Mouse (Mus musculus) heart, adult 2 months (tissue): ENCODE measurements around the gene Tmem101. TPM values are rescaled to one million over a fixed set of nuclear protein-coding genes. Genes with fewer than 3 reads are reported as not detected.

Experiments
- DNase-seq, 2 experiments: peaks; one replicate each; pipeline ENCODE4 v3.0.0; 2021
- H3K27ac ChIP-seq: fragments of 200-600 bp; 2 replicates; pipeline ENCODE4 v1.8.1; 2022
- H3K27me3 ChIP-seq: fragments of 200-500 bp; 2 replicates; pipeline ENCODE4 v1.6.1; 2012; ENCODE audit warnings: mild to moderate bottlenecking, low read length, inconsistent platforms, mixed read lengths; ENCODE audit not compliant: control insufficient read depth, insufficient read depth
- H3K36me3 ChIP-seq: fragments of 200-500 bp; 2 replicates; pipeline ENCODE4 v1.6.1; 2012; ENCODE audit warnings: low read length, inconsistent platforms; ENCODE audit not compliant: control insufficient read depth, insufficient read depth
- H3K4me1 ChIP-seq: fragments of 200-500 bp; 2 replicates; pipeline ENCODE4 v1.6.1; 2011; ENCODE audit warnings: low read length; ENCODE audit not compliant: control insufficient read depth, insufficient read depth
- H3K4me3 ChIP-seq: fragments of 200-600 bp; 2 replicates; pipeline ENCODE4 v1.8.1; 2022
- H3K79me2 ChIP-seq: fragments of 200-500 bp; replicated peaks from 2 replicates; pipeline ENCODE4 v1.6.1; 2012; ENCODE audit warnings: mild to moderate bottlenecking, inconsistent platforms, low read length, moderate library complexity, mixed read lengths; ENCODE audit not compliant: control insufficient read depth, insufficient read depth
- H3K9ac ChIP-seq: fragments of 200-500 bp; 2 replicates; pipeline ENCODE4 v1.6.1; 2012; ENCODE audit warnings: low read depth, mild to moderate bottlenecking, control low read depth, inconsistent platforms, low read length, mixed read lengths
- CTCF ChIP-seq: fragments of 200-600 bp; IDR thresholded peaks from 2 replicates; pipeline ENCODE4 v1.8.1; 2022; ENCODE audit warnings: antibody characterized with exemption, mild to moderate bottlenecking, moderate library complexity
- EP300 ChIP-seq: fragments of 200-500 bp; IDR thresholded peaks from 2 replicates; pipeline ENCODE4 v1.6.1; 2011; ENCODE audit warnings: low read depth, low read length, control low read depth; ENCODE audit not compliant: insufficient read depth
- POLR2A ChIP-seq: fragments of 200-500 bp; IDR thresholded peaks from 2 replicates; pipeline ENCODE4 v1.6.1; 2011; ENCODE audit warnings: mild to moderate bottlenecking, low read depth, low read length, control low read depth; ENCODE audit not compliant: insufficient read depth
- WGBS: fragments of 180-500 bp; shearing (Covaris S2); methylation state at CpG from one replicate; pipeline ENCODE4 v1.1.7; 2018; 5-methylcytosine and 5-hydroxymethylcytosine counted together
- intact Hi-C: fragments of 180-260 bp; cut with DNase I; formaldehyde crosslinking; loops from one replicate; pipeline ENCODE4 v1.15.1; 2025
- long read RNA-seq: library from polyadenylated mRNA; stranded (forward); transcript quantifications from one replicate; pipeline ENCODE4 v2.0.0, GENCODE M21; 2021
- polyA plus RNA-seq: library from polyadenylated mRNA; depleted of rRNA; stranded (reverse); fragments of >200 nt; gene quantifications from 2 replicates; pipeline ENCODE4 v1.2.3, GENCODE M21; 2012; rRNA removed
- total RNA-seq, 2 experiments: library from RNA; stranded (reverse); gene quantifications; 2 replicates each; pipeline ENCODE4 v1.2.3; 2021

Tmem101 gene
- total RNA-seq, result 10 to 100 TPM; 12.2 to 13.6 TPM
- 19.5 and 20.7 TPM in 2 replicates for polyA plus RNA-seq
- long read RNA-seq, transcript Tmem101-201 (4 exons, 1,574 nt), result major isoform, 16 of 18 reads
- long read RNA-seq, partial matches to known transcripts, result 2 of 18 reads
- long read RNA-seq, other reads (novel, unspliced or antisense), result 0 of 18 reads

- Histone ChIP-seq H3K79me2 (no peaks in the 10 kb centered on the region), H3K27me3 (no peaks in the 10 kb centered on the region), H3K4me1 (peaks cover 4% of the 10 kb centered on the region), H3K9ac (peak within 1 kb of the TSS; percentile 87), H3K36me3 (no peaks in the 10 kb centered on the region), H3K27ac (peak within 1 kb of the TSS; percentile 77), H3K4me3 (peak within 1 kb of the TSS; percentile 75)
- WGBS, result under 1% methylated on average over 37 of the region's 37 CpGs
- DNase-seq, result peak; percentile 91 to 94
- intact Hi-C loops, result loop anchor here (2.0 to 5.0 kb wide), 2 partner anchors 29 to 111 kb away; partner anchors contain the start of genes Asb16 and Lsm12
- peak; percentile 69 for TF ChIP-seq CTCF
- peak; percentile 81 for TF ChIP-seq POLR2A
- TF ChIP-seq EP300, result peak; percentile 94
Observed at GRCm38 (mm10) chr11:102156039-102156785, at the start of gene Tmem101. Gene Tmem101, minus strand, starts transcription at chr11:102156404.

- H3K36me3 ChIP-seq, result no peaks in the 10 kb centered on the region
- no peak overlapping the region for H3K4me3 ChIP-seq
- H3K9ac ChIP-seq, result no peak overlapping the region
- H3K27me3 ChIP-seq, result no peaks in the 10 kb centered on the region
- H3K79me2 ChIP-seq, result peaks cover under 1% of the 10 kb centered on the region; the same call in 1 of the 2 replicates
- intact Hi-C loops, result loop anchor here (5.0 kb wide), 1 partner anchor 46 kb away; the partner anchor contains the start of gene BC030867
- WGBS, result 74% methylated on average over 12 of the region's 12 CpGs
- H3K4me1 ChIP-seq, result no peaks in the 10 kb centered on the region; the same call in 1 of the 2 replicates
- TF ChIP-seq POLR2A (no peak), EP300 (no peak), CTCF (peak; percentile 28)
- no peak for DNase-seq
- no peak overlapping the region for H3K27ac ChIP-seq
Observed at GRCm38 (mm10) chr11:102201408-102201821, 45.2 kb upstream of the Tmem101 start.

- H3K79me2 ChIP-seq, result no peaks in the 10 kb centered on the region
- no peak overlapping the region for H3K4me3 ChIP-seq
- no peak overlapping the region for H3K9ac ChIP-seq
- no peaks in the 10 kb centered on the region; the same call in 1 of the 2 replicates for H3K4me1 ChIP-seq
- no peaks in the 10 kb centered on the region for H3K36me3 ChIP-seq
- no peak overlapping the region for H3K27ac ChIP-seq
- peak in 1 of 2 experiments; percentile 15 for DNase-seq
- TF ChIP-seq CTCF, result no peak
- TF ChIP-seq POLR2A, result no peak
- no peak for TF ChIP-seq EP300
- 61% methylated on average over 9 of the region's 9 CpGs for WGBS
- no peaks in the 10 kb centered on the region for H3K27me3 ChIP-seq
- intact Hi-C loops, result loop anchor here (5.0 kb wide), 1 partner anchor 47 kb away; the partner anchor contains the start of gene BC030867
Observed at GRCm38 (mm10) chr11:102199856-102200255, 43.7 kb upstream of the Tmem101 start.

- intact Hi-C loops, result no loop called here
- no peak overlapping the region for H3K9ac ChIP-seq
- no peak overlapping the region for H3K4me3 ChIP-seq
- TF ChIP-seq EP300, result no peak
- no peak for TF ChIP-seq POLR2A
- TF ChIP-seq CTCF, result no peak
- H3K27me3 ChIP-seq, result no peaks in the 10 kb centered on the region
- H3K4me1 ChIP-seq, result no peaks in the 10 kb centered on the region
- DNase-seq, result no peak
- 71% methylated on average over 6 of the region's 6 CpGs for WGBS
- H3K79me2 ChIP-seq, result no peaks in the 10 kb centered on the region
- H3K27ac ChIP-seq, result no peak overlapping the region
- H3K36me3 ChIP-seq, result no peaks in the 10 kb centered on the region
Observed at GRCm38 (mm10) chr11:102198245-102198644, 42.0 kb upstream of the Tmem101 start.

GRCm38 (mm10) chr11:102196018-102196797 lies 40.0 kb upstream of the Tmem101 start:
- H3K27me3 ChIP-seq, result no peaks in the 10 kb centered on the region
- H3K4me1 ChIP-seq, result no peaks in the 10 kb centered on the region
- WGBS, result 74% methylated on average over 21 of the region's 21 CpGs
- H3K36me3 ChIP-seq, result no peaks in the 10 kb centered on the region
- H3K79me2 ChIP-seq, result no peaks in the 10 kb centered on the region
- TF ChIP-seq CTCF, result no peak
- TF ChIP-seq EP300, result no peak
- no peak for TF ChIP-seq POLR2A
- DNase-seq, result peak in 1 of 2 experiments; percentile 3
- no peak overlapping the region for H3K9ac ChIP-seq
- intact Hi-C loops, result no loop called here
- H3K4me3 ChIP-seq, result no peak overlapping the region
- no peak overlapping the region for H3K27ac ChIP-seq
